In the genomic region with DNA sequence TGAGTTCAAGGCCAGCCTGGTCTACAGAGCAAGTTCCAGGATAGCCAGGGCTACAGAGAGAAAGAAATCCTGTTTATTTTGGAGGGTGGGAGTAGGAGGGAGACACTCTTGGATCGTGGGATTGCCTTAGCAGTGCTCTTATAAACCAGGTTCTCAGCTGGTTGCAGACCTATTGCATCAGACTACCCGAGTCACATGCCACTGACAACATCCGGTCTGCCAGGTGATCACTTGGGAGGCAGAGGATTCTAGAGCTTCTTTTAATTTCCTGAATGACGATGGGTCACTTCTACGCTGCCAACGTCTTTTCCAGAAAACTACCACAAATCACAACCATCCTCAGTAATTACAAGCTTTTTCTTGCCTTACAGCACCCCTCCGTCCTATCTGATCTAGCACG, we compare ENCODE assay signal across 8 mouse cellular contexts. TPM values are rescaled to one million over a fixed set of nuclear protein-coding genes. Genes with fewer than 3 reads are reported as not detected.
DNase-seq lines count a peak whose midpoint lies in the region; ATAC-seq lines count a peak whose summit lies in the region.

No protein-coding gene starts in this region.

- peak overlapping the region; percentile 88 for H3K4me3 ChIP-seq in embryonic facial prominence, embryonic 13.5 days
- peak overlapping the region; percentile 86 for H3K4me3 ChIP-seq in hindbrain, embryonic 12.5 days
- peak overlapping the region; percentile 88 for H3K4me3 ChIP-seq in limb, embryonic 13.5 days
- peak overlapping the region; percentile 71 for H3K4me3 ChIP-seq in midbrain, embryonic 15.5 days

- peak; percentile 66 for ATAC-seq in frontal cortex, adult (ENCODE audit: low TSS enrichment)
- no peak for ATAC-seq in embryonic facial prominence, embryonic 13.5 days (ENCODE audit: insufficient number of reproducible peaks, insufficient read depth, low FRiP score, low TSS enrichment, low read depth)
- no peak for ATAC-seq in hindbrain, embryonic 12.5 days (ENCODE audit: low FRiP score)
- no peak for ATAC-seq in limb, embryonic 13.5 days (ENCODE audit: low FRiP score, low read depth)
- ATAC-seq in midbrain, embryonic 15.5 days (replicated peaks): peak; percentile 35

- 0 out of 2 replicates have a peak, but pooled peaks cover 11% of the 10 kb centered on the region for H3K36me3 ChIP-seq in embryonic facial prominence, embryonic 13.5 days
- peaks cover 7% of the 10 kb centered on the region; the same call in 1 of the 2 replicates for H3K36me3 ChIP-seq in hindbrain, embryonic 12.5 days
- peaks cover 17% of the 10 kb centered on the region for H3K36me3 ChIP-seq in limb, embryonic 13.5 days
- H3K36me3 ChIP-seq in midbrain, embryonic 15.5 days (replicated peaks): no peaks in the 10 kb centered on the region

- WGBS in embryonic facial prominence, embryonic 13.5 days: 12% methylated on average over 8 of the region's 8 CpGs
- WGBS in hindbrain, embryonic 12.5 days: 31% methylated on average over 8 of the region's 8 CpGs
- WGBS in limb, embryonic 13.5 days: 20% methylated on average over 8 of the region's 8 CpGs
- 23% methylated on average over 8 of the region's 8 CpGs for WGBS in midbrain, embryonic 15.5 days

- no peaks in the 10 kb centered on the region for H3K9me3 ChIP-seq in embryonic facial prominence, embryonic 13.5 days
- no peaks in the 10 kb centered on the region for H3K9me3 ChIP-seq in hindbrain, embryonic 12.5 days (replicated peaks)
- no peaks in the 10 kb centered on the region for H3K9me3 ChIP-seq in limb, embryonic 13.5 days
- no peaks in the 10 kb centered on the region for H3K9me3 ChIP-seq in midbrain, embryonic 15.5 days

- DNase-seq in frontal cortex, postnatal 10 days (ENCODE audit: low spot score in 2 of 2): no peak
- DNase-seq in MN1 (ENCODE audit: low spot score): peak; percentile 88
- DNase-seq in thymus, postnatal 0 days (ENCODE audit: low spot score): peak; percentile 47

- H3K27me3 ChIP-seq in embryonic facial prominence, embryonic 13.5 days: no peaks in the 10 kb centered on the region
- H3K27me3 ChIP-seq in hindbrain, embryonic 12.5 days: no peaks in the 10 kb centered on the region
- no peaks in the 10 kb centered on the region for H3K27me3 ChIP-seq in limb, embryonic 13.5 days
- no peaks in the 10 kb centered on the region for H3K27me3 ChIP-seq in midbrain, embryonic 15.5 days (replicated peaks)

- H3K27ac ChIP-seq in embryonic facial prominence, embryonic 13.5 days: peak overlapping the region; percentile 83; the same call in 1 of the 2 replicates
- H3K27ac ChIP-seq in hindbrain, embryonic 12.5 days: peak overlapping the region; percentile 91
- H3K27ac ChIP-seq in limb, embryonic 13.5 days: peak overlapping the region; percentile 75; the same call in 1 of the 2 replicates
- peak overlapping the region; percentile 88 for H3K27ac ChIP-seq in midbrain, embryonic 15.5 days

- peak overlapping the region; percentile 72 for H3K4me2 ChIP-seq in embryonic facial prominence, embryonic 13.5 days
- peak overlapping the region; percentile 96 for H3K4me2 ChIP-seq in hindbrain, embryonic 12.5 days (replicated peaks)
- peak overlapping the region; percentile 85 for H3K4me2 ChIP-seq in limb, embryonic 13.5 days (replicated peaks)
- H3K4me2 ChIP-seq in midbrain, embryonic 15.5 days: peak overlapping the region; percentile 69

- H3K4me1 ChIP-seq in embryonic facial prominence, embryonic 13.5 days: peaks cover 19% of the 10 kb centered on the region
- H3K4me1 ChIP-seq in hindbrain, embryonic 12.5 days: peaks cover 38% of the 10 kb centered on the region
- H3K4me1 ChIP-seq in limb, embryonic 13.5 days: peaks cover 27% of the 10 kb centered on the region
- peaks cover 43% of the 10 kb centered on the region for H3K4me1 ChIP-seq in midbrain, embryonic 15.5 days

- peak overlapping the region; percentile 88 for H3K9ac ChIP-seq in embryonic facial prominence, embryonic 13.5 days
- peak overlapping the region; percentile 90 for H3K9ac ChIP-seq in hindbrain, embryonic 12.5 days
- H3K9ac ChIP-seq in limb, embryonic 13.5 days: peak overlapping the region; percentile 89
- H3K9ac ChIP-seq in midbrain, embryonic 15.5 days: peak overlapping the region; percentile 71

RNA-seq across cellular contexts. Expression of gene Sars, which starts 1.0 kb away (rescaled TPM):
- 116 and 128 TPM in 2 replicates for polyA plus RNA-seq in embryonic facial prominence, embryonic 13.5 days (2015; fragmentation: Nextera tagmentation; extraction: Ambion mirVana)
- 186 and 188 TPM in 2 replicates for polyA plus RNA-seq in hindbrain, embryonic 12.5 days (2016; fragmentation: Nextera tagmentation; extraction: Ambion mirVana)
- 114 and 122 TPM in 2 replicates for polyA plus RNA-seq in limb, embryonic 13.5 days (2015; fragmentation: Nextera tagmentation; extraction: Ambion mirVana)
- 209 and 212 TPM in 2 replicates for polyA plus RNA-seq in midbrain, embryonic 15.5 days (2015; fragmentation: Nextera tagmentation; extraction: Ambion mirVana)
- 122 and 127 TPM in 2 replicates for polyA plus RNA-seq in thymus, postnatal 0 days (2015; fragmentation: Nextera tagmentation; extraction: Ambion mirVana)

RNA-seq across cellular contexts. Expression of gene Celsr2, which starts 28.7 kb away (rescaled TPM):
- polyA plus RNA-seq in embryonic facial prominence, embryonic 13.5 days (2015; fragmentation: Nextera tagmentation; extraction: Ambion mirVana): 9.8 and 11.5 TPM in 2 replicates
- polyA plus RNA-seq in hindbrain, embryonic 12.5 days (2016; fragmentation: Nextera tagmentation; extraction: Ambion mirVana): 63.3 and 75.2 TPM in 2 replicates
- 5.5 and 7.3 TPM in 2 replicates for polyA plus RNA-seq in limb, embryonic 13.5 days (2015; fragmentation: Nextera tagmentation; extraction: Ambion mirVana)
- polyA plus RNA-seq in midbrain, embryonic 15.5 days (2015; fragmentation: Nextera tagmentation; extraction: Ambion mirVana): 38.5 and 43.3 TPM in 2 replicates
- polyA plus RNA-seq in thymus, postnatal 0 days (2015; fragmentation: Nextera tagmentation; extraction: Ambion mirVana): 2.2 and 3.4 TPM in 2 replicates

Comparison
In these comparisons a context has a peak if more than half of its experiments do, and no peak if none do; other contexts are left out.
1. ATAC-seq: peak in frontal cortex, adult (single experiment) and midbrain, embryonic 15.5 days (single experiment); none in embryonic facial prominence, embryonic 13.5 days (single experiment), hindbrain, embryonic 12.5 days (single experiment) and limb, embryonic 13.5 days (single experiment).
2. DNase-seq: peak in MN1 (single experiment) and thymus, postnatal 0 days (single experiment); none in frontal cortex, postnatal 10 days (0 of 2).
3. Peak in every context shown above with its lines, with median percentiles within 50 percentile points of each other: H3K27ac ChIP-seq, H3K4me2 ChIP-seq, H3K4me3 ChIP-seq and H3K9ac ChIP-seq.